Mouse (Mus musculus): Measurements from ENCODE around the gene Agr3. TPM values are rescaled to one million over a fixed set of nuclear protein-coding genes. Genes with fewer than 3 reads are reported as not detected.
A peak's percentile ranks its signal among the peaks of the same experiment; 100 is the strongest.

Gene Agr3
- total and polyA plus RNA-seq, 3 experiments = not detected

DNA sequence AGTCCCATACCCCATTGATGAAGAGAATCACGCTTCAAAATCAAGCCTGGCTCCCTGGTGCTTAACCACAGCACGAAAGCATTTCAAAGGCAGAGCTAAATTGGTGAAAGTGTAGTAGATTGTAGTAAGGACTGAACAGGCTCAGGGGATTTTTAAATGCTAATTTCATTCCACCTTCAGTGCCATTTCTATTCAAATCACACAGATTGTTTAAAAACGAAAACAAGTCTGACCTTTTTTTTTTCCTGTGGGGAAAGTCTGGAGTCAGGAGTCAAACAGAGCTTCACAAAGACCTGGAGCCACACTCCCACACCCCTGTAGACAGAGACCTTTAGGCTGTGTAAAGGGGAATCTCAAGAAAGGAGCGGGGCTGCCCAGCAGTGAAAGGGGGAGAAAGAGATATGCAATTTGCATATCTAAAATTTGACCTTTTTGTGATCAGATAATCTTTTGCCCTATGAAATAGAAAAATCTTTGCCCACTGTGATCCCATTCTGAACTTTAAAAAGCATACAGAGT is 28.6 kb upstream of the Agr3 start:
- Histone ChIP-seq H3K79me2 (replicated peaks; ENCODE audit: control insufficient read depth, extremely low read depth, insufficient read depth, poor library complexity, severe bottlenecking) (no peaks in the 10 kb centered on the region), H3K27ac (ENCODE audit: insufficient read depth, low read depth) (no peak overlapping the region), H3K4me1 (ENCODE audit: control insufficient read depth in 1 of 2, insufficient read depth in 2 of 2) (peaks cover 0 to 12% of the 10 kb centered on the region in 2 experiments; a peak in 1 of 4 replicates), H3K27me3 (replicated peaks) (no peaks in the 10 kb centered on the region), H3K36me3 (replicated peaks in 1 of 2; ENCODE audit: control insufficient read depth in 1 of 2, insufficient read depth in 1 of 2, low read length in 1 of 2) (no peaks in the 10 kb centered on the region), H3K9ac (ENCODE audit: insufficient read depth, low read depth) (no peak overlapping the region), H3K4me2 (ENCODE audit: insufficient read depth, low read depth, poor library complexity, severe bottlenecking) (peak overlapping the region; percentile 87), H3K4me3 (replicated peaks in 1 of 3; ENCODE audit: low read depth in 2 of 3, low read length in 2 of 3, poor library complexity in 1 of 3) (peak overlapping the region in 1 of 3 experiments; percentile 29), H3K9me3 (replicated peaks; ENCODE audit: low read length) (no peaks in the 10 kb centered on the region)
- dilution Hi-C loops (cut with MboI; ENCODE audit: extremely low pct_ligation_motif_present, extremely low pct_unique_long_range_greater_than_20kb, low sequenced_read_pairs) = no loop called here
- in situ Hi-C loops (cut with MboI; ENCODE audit: low pct_ligation_motif_present, low pct_unique_long_range_greater_than_20kb, low sequenced_read_pairs) = loop anchor here (10.0 to 25.0 kb wide), 2 partner anchors 58 to 685 kb away; no protein-coding TSS in a partner anchor
- TF ChIP-seq ZNF384 (IDR thresholded peaks at IDR 0.05; ENCODE audit: low read depth, low read length) = peak; percentile 66
- TF ChIP-seq ZC3H11A (IDR thresholded peaks at IDR 0.05; ENCODE audit: low read depth, low read length) = no peak
- no peak for TF ChIP-seq HCFC1 (IDR thresholded peaks at IDR 0.05; ENCODE audit: low read depth, low read length)
- no peak for TF ChIP-seq CHD1 (IDR thresholded peaks at IDR 0.05; ENCODE audit: low read depth, low read length)
- peak; percentile 22 for DNase-seq (ENCODE audit: extremely low read depth)

DNA sequence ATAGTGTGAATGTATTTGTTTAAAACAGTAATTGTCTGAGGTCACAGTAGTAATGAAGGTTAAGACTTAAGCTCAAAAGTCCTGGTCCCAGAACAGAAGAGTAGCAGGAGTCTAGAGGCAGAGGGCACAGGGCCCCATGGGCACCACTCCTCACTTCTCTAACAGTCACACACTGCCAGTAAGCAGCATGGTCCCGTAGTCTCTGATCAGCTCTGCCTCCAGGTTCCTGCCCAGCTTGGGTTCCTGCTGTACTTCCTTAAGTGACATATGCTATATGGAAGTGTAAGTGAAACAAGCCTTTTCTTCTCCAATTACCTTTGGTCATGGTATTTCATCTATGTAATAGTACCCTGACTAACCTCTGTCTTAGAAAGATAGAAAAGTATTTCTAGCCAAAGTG is 14.8 kb upstream of the Agr3 start:
- no peaks in the 10 kb centered on the region for H3K36me3 ChIP-seq (replicated peaks in 1 of 2; ENCODE audit: control insufficient read depth in 1 of 2, insufficient read depth in 1 of 2, low read length in 1 of 2)
- TF ChIP-seq MAFK (IDR thresholded peaks at IDR 0.05; ENCODE audit: insufficient replicate concordance, low read length) = no peak
- TF ChIP-seq GABPA (IDR thresholded peaks at IDR 0.05; ENCODE audit: insufficient replicate concordance, low read depth, low read length) = no peak
- no peak for TF ChIP-seq USF1 (IDR thresholded peaks at IDR 0.05; ENCODE audit: low read depth, low read length)
- no peak for TF ChIP-seq KAT2A (IDR thresholded peaks at IDR 0.05; ENCODE audit: insufficient replicate concordance, low read length)
- no peak for TF ChIP-seq MEF2A (IDR thresholded peaks at IDR 0.05; ENCODE audit: borderline replicate concordance, low read depth, low read length)
- TF ChIP-seq TBP (conservative IDR thresholded peaks at IDR 0.05; ENCODE audit: low read depth, low read length) = no peak
- TF ChIP-seq SIN3A (IDR thresholded peaks at IDR 0.05; ENCODE audit: low read length) = no peak
- TF ChIP-seq ZMIZ1 (IDR thresholded peaks at IDR 0.05; ENCODE audit: low read depth, low read length) = no peak
- no peak for TF ChIP-seq USF2 (conservative IDR thresholded peaks at IDR 0.05; ENCODE audit: low read depth, low read length)
- no peak for TF ChIP-seq MXI1 (IDR thresholded peaks at IDR 0.05; ENCODE audit: low read depth, low read length)
- no peak for TF ChIP-seq CHD1 (IDR thresholded peaks at IDR 0.05; ENCODE audit: low read depth, low read length)
- TF ChIP-seq ELF1 (IDR thresholded peaks at IDR 0.05; ENCODE audit: low read depth, low read length) = no peak
- H3K27me3 ChIP-seq (replicated peaks) = no peaks in the 10 kb centered on the region
- in situ Hi-C loops (cut with MboI; ENCODE audit: low pct_ligation_motif_present, low pct_unique_long_range_greater_than_20kb, low sequenced_read_pairs) = loop anchor here (10.0 kb wide), 1 partner anchor 64 kb away; no protein-coding TSS in a partner anchor
- H3K4me2 ChIP-seq (ENCODE audit: insufficient read depth, low read depth, poor library complexity, severe bottlenecking) = no peak overlapping the region
- no peak overlapping the region for H3K4me3 ChIP-seq (replicated peaks in 1 of 3; ENCODE audit: low read depth in 2 of 3, low read length in 2 of 3, poor library complexity in 1 of 3)
- no peak overlapping the region for H3K9ac ChIP-seq (ENCODE audit: insufficient read depth, low read depth)
- dilution Hi-C loops (cut with MboI; ENCODE audit: extremely low pct_ligation_motif_present, extremely low pct_unique_long_range_greater_than_20kb, low sequenced_read_pairs) = no loop called here
- H3K79me2 ChIP-seq (replicated peaks; ENCODE audit: control insufficient read depth, extremely low read depth, insufficient read depth, poor library complexity, severe bottlenecking) = no peaks in the 10 kb centered on the region
- H3K4me1 ChIP-seq (ENCODE audit: control insufficient read depth in 1 of 2, insufficient read depth in 2 of 2) = peaks cover 0 to 7% of the 10 kb centered on the region in 2 experiments; a peak in 1 of 4 replicates
- no peak overlapping the region for H3K27ac ChIP-seq (ENCODE audit: insufficient read depth, low read depth)
- no peaks in the 10 kb centered on the region for H3K9me3 ChIP-seq (replicated peaks; ENCODE audit: low read length)
- no peak for DNase-seq (ENCODE audit: extremely low read depth)

Measured in CH12.LX (cell line).